11 mouse cellular contexts compared by ENCODE assay signal in genomic region chr13:111911661-111912312, GRCm38 (mm10).
DNase-seq lines count a peak whose midpoint lies in the region; TF ChIP-seq lines count a peak whose summit lies in the region.
"Had no signal": no experiment of that assay in that cellular context is flagged by ENCODE, and none has a peak within 500 bp of the region (broad histone marks: within the 10 kb centered on the region; RNA-seq: fewer than 3 reads in every experiment).

No protein-coding gene starts in this region.

- H3K36me3 ChIP-seq in kidney, adult 2 months (ENCODE audit: control insufficient read depth, insufficient read depth, low read length): no peaks in the 10 kb centered on the region
- no peaks in the 10 kb centered on the region for H3K36me3 ChIP-seq in limb, embryonic 10.5 days
- H3K36me3 ChIP-seq: hindbrain, embryonic 10.5 days; midbrain, embryonic 12.5 days had no signal

- WGBS in kidney, adult 2 months: 81% methylated on average over 11 of the region's 11 CpGs
- 72% methylated on average over 11 of the region's 11 CpGs for WGBS in limb, embryonic 10.5 days

- TF ChIP-seq CTCF in kidney, adult 2 months (conservative IDR thresholded peaks at IDR 0.05; ENCODE audit: insufficient read depth, insufficient read length, low read depth, low read length): no peak

- no peak overlapping the region for H3K27ac ChIP-seq in kidney, adult 2 months (ENCODE audit: insufficient read depth, low read depth, low read length)
- no peak overlapping the region for H3K27ac ChIP-seq in limb, embryonic 10.5 days
- H3K27ac ChIP-seq: hindbrain, embryonic 10.5 days; midbrain, embryonic 12.5 days had no signal

- no peaks in the 10 kb centered on the region for H3K9me3 ChIP-seq in limb, embryonic 10.5 days (replicated peaks)
- H3K9me3 ChIP-seq: hindbrain, embryonic 10.5 days; midbrain, embryonic 12.5 days had no signal

- peaks cover 6% of the 10 kb centered on the region; the same call in 1 of the 2 replicates for H3K4me1 ChIP-seq in kidney, adult 2 months (ENCODE audit: control insufficient read depth, insufficient read depth, low read length)
- no peaks in the 10 kb centered on the region for H3K4me1 ChIP-seq in limb, embryonic 10.5 days

- no peaks in the 10 kb centered on the region for H3K27me3 ChIP-seq in kidney, adult 2 months (replicated peaks; ENCODE audit: control insufficient read depth, insufficient read depth, low read length)
- no peaks in the 10 kb centered on the region for H3K27me3 ChIP-seq in limb, embryonic 10.5 days (ENCODE audit: low read depth, poor library complexity, severe bottlenecking)
- H3K27me3 ChIP-seq: midbrain, embryonic 12.5 days had no signal

- DNase-seq in kidney, adult 2 months: peak; percentile 24
- DNase-seq in kidney, adult 9 months: no peak
- DNase-seq in c-Kit-positive CD71-positive TER-119-negative erythroid progenitor cells, embryonic 14.5 days (ENCODE audit: low read depth): peak; percentile 65
- DNase-seq in limb, embryonic 10.5 days (ENCODE audit: low spot score): peak; percentile 23
- DNase-seq in naive thymus-derived CD4-positive, alpha-beta T cell, adult 2 months (ENCODE audit: low read depth): peak; percentile 34
- no peak for DNase-seq in cerebellum, postnatal 36 days
- DNase-seq in adipocyte (ENCODE audit: low spot score): no peak
- DNase-seq: cerebellum, postnatal 25 days; thymus, postnatal 4 days had no signal

- TF ChIP-seq POLR2A in kidney, adult 2 months (IDR thresholded peaks at IDR 0.05; ENCODE audit: low read depth, low read length): no peak

- no peak overlapping the region for H3K4me3 ChIP-seq in kidney, adult 2 months (ENCODE audit: insufficient read depth, low read depth, low read length)
- H3K4me3 ChIP-seq in limb, embryonic 10.5 days: no peak overlapping the region
- H3K4me3 ChIP-seq: hindbrain, embryonic 10.5 days; midbrain, embryonic 12.5 days had no signal

Comparison
In these comparisons a context has a peak if more than half of its experiments do, and no peak if none do; other contexts are left out.
1. DNase-seq: peak in kidney, adult 2 months (single experiment), c-Kit-positive CD71-positive TER-119-negative erythroid progenitor cells, embryonic 14.5 days (single experiment), limb, embryonic 10.5 days (single experiment) and naive thymus-derived CD4-positive, alpha-beta T cell, adult 2 months (single experiment); none in kidney, adult 9 months (single experiment), cerebellum, postnatal 36 days (0 of 2) and adipocyte (single experiment).